Mouse (Mus musculus) layer of hippocampus, postnatal 14 days (tissue): ENCODE results near the gene Clic5. TPM values are rescaled to one million over a fixed set of nuclear protein-coding genes. Genes with fewer than 3 reads are reported as not detected.

ENCODE experiments used
- DNase-seq, 2 experiments: peaks; one replicate each; pipeline ENCODE4 v3.0.0; 2021 to 2022; ENCODE audit warnings: low spot score in 2 of 2, mixed read lengths in 1 of 2
- total RNA-seq, 2 experiments: library from RNA; stranded (reverse); gene quantifications; 2 replicates each; pipeline ENCODE4 v1.2.3; 2021

Gene Clic5
- total RNA-seq, 2 experiments from 2014 or later, result 2.4 to 2.7 TPM

- DNase-seq, result no peak
Measured at GRCm38 (mm10) chr17:44190246-44190645, 1.9 kb downstream of the Clic5 start.

GRCm38 (mm10) chr17:44192981-44193380 is 4.6 kb downstream of the Clic5 start:
- no peak for DNase-seq

GRCm38 (mm10) chr17:44199158-44199557 is 10.8 kb downstream of the Clic5 start:
- no peak for DNase-seq

- DNase-seq, result no peak
Measured at GRCm38 (mm10) chr17:44202952-44203351, 14.6 kb downstream of the Clic5 start.

GRCm38 (mm10) chr17:44204787-44205186 is 16.4 kb downstream of the Clic5 start:
- DNase-seq, result no peak

- DNase-seq, result no peak
Measured at GRCm38 (mm10) chr17:44205562-44205961, 17.2 kb downstream of the Clic5 start.

GRCm38 (mm10) chr17:44208900-44209299 is 20.5 kb downstream of the Clic5 start:
- no peak for DNase-seq

GRCm38 (mm10) chr17:44212960-44213619 is 24.7 kb downstream of the Clic5 start:
- no peak for DNase-seq

GRCm38 (mm10) chr17:44215196-44215799 is 26.9 kb downstream of the Clic5 start:
- no peak for DNase-seq

- DNase-seq, result no peak
Measured at GRCm38 (mm10) chr17:44217185-44217584, 28.8 kb downstream of the Clic5 start.

GRCm38 (mm10) chr17:44219943-44220342 is 31.6 kb downstream of the Clic5 start:
- no peak for DNase-seq

GRCm38 (mm10) chr17:44228428-44228827 is 40.0 kb downstream of the Clic5 start:
- DNase-seq, result no peak

GRCm38 (mm10) chr17:44230083-44230482 is 41.7 kb downstream of the Clic5 start:
- DNase-seq, result no peak

- no peak for DNase-seq
Measured at GRCm38 (mm10) chr17:44239030-44239721, 50.8 kb downstream of the Clic5 start.

GRCm38 (mm10) chr17:44240742-44241141 is 52.4 kb downstream of the Clic5 start:
- DNase-seq, result no peak

GRCm38 (mm10) chr17:44244096-44244495 is 55.7 kb downstream of the Clic5 start:
- no peak for DNase-seq

GRCm38 (mm10) chr17:44244625-44245024 is 56.2 kb downstream of the Clic5 start:
- no peak for DNase-seq

GRCm38 (mm10) chr17:44246153-44246700 is 57.8 kb downstream of the Clic5 start:
- no peak for DNase-seq

GRCm38 (mm10) chr17:44249544-44249943 is 61.2 kb downstream of the Clic5 start:
- DNase-seq, result no peak

GRCm38 (mm10) chr17:44252653-44253052 is 64.3 kb downstream of the Clic5 start:
- no peak for DNase-seq

- no peak for DNase-seq
Measured at GRCm38 (mm10) chr17:44254698-44255097, 66.3 kb downstream of the Clic5 start.

- DNase-seq, result peak; percentile 50 to 69
Measured at GRCm38 (mm10) chr17:44256583-44256982, 68.2 kb downstream of the Clic5 start.
